Mouse (Mus musculus) ES-E14 (cell line): ENCODE data around the gene Prmt1.

Experiments used
- CHD2 ChIP-seq: IDR thresholded peaks from 2 replicates; pipeline ENCODE4 v1.6.1; 2014; ENCODE audit warnings: mild to moderate bottlenecking, low read depth, low read length, inconsistent platforms
- HCFC1 ChIP-seq: IDR thresholded peaks from 2 replicates; pipeline ENCODE4 v1.6.1; 2012; ENCODE audit warnings: low read length, inconsistent platforms, borderline replicate concordance; ENCODE audit not compliant: insufficient read depth
- MAFK ChIP-seq: IDR thresholded peaks from 2 replicates; pipeline ENCODE4 v1.6.1; 2014; ENCODE audit warnings: mild to moderate bottlenecking, low read depth, low read length, inconsistent platforms; ENCODE audit not compliant: insufficient read depth
- ZNF384 ChIP-seq: IDR thresholded peaks from 2 replicates; pipeline ENCODE4 v1.6.1; 2012; ENCODE audit warnings: low read depth, low read length, inconsistent platforms

DNA sequence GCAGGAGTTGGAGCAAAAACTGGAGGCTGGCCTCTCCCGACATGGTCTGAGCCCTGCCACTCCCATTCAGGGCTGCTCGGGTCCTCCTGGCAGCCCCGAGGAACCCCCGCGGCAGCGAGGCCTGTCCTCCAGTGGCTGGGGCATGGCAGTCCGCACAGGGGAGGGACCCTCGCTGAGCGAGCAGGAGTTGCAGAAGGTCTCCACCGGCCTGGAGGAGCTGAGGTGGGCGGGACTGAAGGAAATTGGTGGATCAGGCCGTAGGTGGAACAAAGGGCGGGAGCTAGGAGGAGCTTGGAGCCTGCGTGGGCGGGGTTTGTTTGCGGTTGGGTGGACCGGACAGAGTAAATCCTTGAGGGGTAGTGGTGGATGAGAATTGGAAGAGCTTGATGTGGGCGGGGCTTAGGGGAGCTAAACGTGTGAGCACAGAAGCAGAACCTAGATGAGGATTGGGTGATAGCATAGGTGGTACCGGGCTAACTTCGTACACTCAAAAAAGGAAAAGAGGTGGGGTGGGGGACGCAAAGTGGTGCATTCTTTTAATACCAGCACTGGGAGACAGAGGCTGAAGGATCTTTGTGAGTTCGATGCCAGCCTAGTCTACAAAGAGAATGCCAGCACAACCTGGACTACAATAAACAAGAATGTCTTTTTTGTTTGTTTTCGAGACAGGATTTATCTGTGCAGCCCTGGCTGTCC is 33.6 kb downstream of the Prmt1 start:
- TF ChIP-seq CHD2 (no peak), MAFK (no peak), ZNF384 (no peak), HCFC1 (no peak)
